Mouse (Mus musculus) C2C12 (cell line): ENCODE results near the gene Cgnl1.

Experiments
- CTCF ChIP-seq: IDR thresholded peaks from one replicate; pipeline ENCODE4 v1.5.1; 2011; ENCODE audit not compliant: control insufficient read depth, insufficient read depth, insufficient read length
- FOSL1 ChIP-seq: IDR thresholded peaks from one replicate; pipeline ENCODE4 v1.8.0; 2011; ENCODE audit warnings: mild to moderate bottlenecking, low read length; ENCODE audit not compliant: poor library complexity, insufficient read depth, severe bottlenecking
- MAX ChIP-seq: IDR thresholded peaks from one replicate; pipeline ENCODE4 v1.6.1; 2011; ENCODE audit warnings: mild to moderate bottlenecking, control low read depth
- MYOD1 ChIP-seq: IDR thresholded peaks from one replicate; pipeline ENCODE4 v1.6.1; 2011; ENCODE audit warnings: low read depth; ENCODE audit not compliant: control insufficient read depth, insufficient read length
- MYOG ChIP-seq: IDR thresholded peaks from one replicate; pipeline ENCODE4 v1.6.1; 2011; ENCODE audit not compliant: control insufficient read depth, insufficient read length; ENCODE audit errors: extremely low read depth

DNA sequence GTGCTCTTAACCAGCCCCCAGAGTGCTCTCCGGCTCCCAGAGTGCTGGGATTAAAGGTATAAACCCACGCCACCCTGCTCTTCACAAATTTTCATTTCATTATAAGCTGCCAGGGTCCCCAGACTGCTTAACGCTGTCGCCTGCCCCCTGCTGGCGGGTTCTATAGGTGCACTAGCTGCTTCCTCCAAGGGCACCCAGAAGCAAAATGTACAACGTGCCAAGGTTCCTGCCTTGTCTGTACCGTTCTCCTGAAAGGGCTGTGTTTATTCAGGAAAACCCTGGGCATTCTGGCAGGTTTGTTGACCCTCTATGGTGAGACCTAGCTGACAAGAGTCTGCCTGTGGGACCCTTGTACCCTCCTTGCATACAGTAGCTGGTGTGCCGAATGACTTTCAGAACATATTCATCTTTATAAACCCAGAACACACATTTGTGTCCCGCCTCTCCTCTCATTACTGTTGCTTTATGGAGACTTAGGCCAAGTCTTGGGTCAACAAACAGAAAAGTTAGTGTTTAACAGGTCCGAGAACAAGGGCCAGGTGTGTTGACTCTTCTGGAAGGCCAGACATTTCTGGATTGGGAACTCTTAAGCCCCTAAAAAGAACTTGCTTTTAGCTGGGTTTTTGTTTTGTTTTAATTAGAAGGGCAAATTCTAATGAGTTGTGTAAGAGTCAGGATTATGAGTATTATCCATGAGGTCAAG is 146.5 kb downstream of the Cgnl1 start:
- TF ChIP-seq MYOG, result no peak
- no peak for TF ChIP-seq MAX
- TF ChIP-seq CTCF, result peak; percentile 38
- no peak for TF ChIP-seq FOSL1
- no peak for TF ChIP-seq MYOD1
